Mouse (Mus musculus) heart, embryonic 14.5 days (tissue): ENCODE data around the gene Syt7. TPM values are rescaled to one million over a fixed set of nuclear protein-coding genes. Genes with fewer than 3 reads are reported as not detected.

Experiments used
- ATAC-seq: fragments of 200-750 bp; cut with Nextera tagmentation; 2 replicates; pipeline ENCODE4 v1.8.0; 2017; ENCODE audit warnings: low read depth, moderate TSS enrichment; ENCODE audit not compliant: insufficient number of reproducible peaks, insufficient read depth, low FRiP score
- H3K27ac ChIP-seq, 2 experiments: fragments of 200-500 bp in 1 of 2; fragments of 300-500 bp in 1 of 2; sonication (generic) in 1 of 2; replicated peaks in 1 of 2; 2 replicates each; pipeline ENCODE4 v1.5.1; 2012 to 2014; ENCODE audit warnings: low read depth in 2 of 2, low read length in 2 of 2, control low read depth in 1 of 2, mild to moderate bottlenecking in 1 of 2, mixed read lengths in 1 of 2; ENCODE audit not compliant: control insufficient read depth in 1 of 2, insufficient read depth in 1 of 2
- H3K27me3 ChIP-seq: fragments of 300-500 bp; sonication (generic); 2 replicates; pipeline ENCODE4 v1.6.1; 2014; ENCODE audit warnings: mild to moderate bottlenecking, low read length, control low read depth; ENCODE audit not compliant: control insufficient read depth, insufficient read depth
- H3K36me3 ChIP-seq: fragments of 300-500 bp; sonication (generic); 2 replicates; pipeline ENCODE4 v1.6.1; 2014; ENCODE audit warnings: mild to moderate bottlenecking, control low read depth, low read length, mixed read lengths; ENCODE audit not compliant: control insufficient read depth, insufficient read depth
- H3K4me1 ChIP-seq, 2 experiments: fragments of 200-500 bp in 1 of 2; fragments of 300-500 bp in 1 of 2; sonication (generic) in 1 of 2; 2 replicates each; pipeline ENCODE4 v1.6.1; 2012 to 2014; ENCODE audit warnings: low read length in 2 of 2, control low read depth in 1 of 2, mixed read lengths in 1 of 2; ENCODE audit not compliant: control insufficient read depth in 2 of 2, insufficient read depth in 2 of 2
- H3K4me2 ChIP-seq: fragments of 300-500 bp; sonication (generic); 2 replicates; pipeline ENCODE4 v1.6.1; 2014; ENCODE audit warnings: mild to moderate bottlenecking, low read length
- H3K4me3 ChIP-seq, 2 experiments: fragments of 200-500 bp in 1 of 2; fragments of 300-500 bp in 1 of 2; sonication (generic) in 1 of 2; 2 replicates each; pipeline ENCODE4 v1.5.1; 2012 to 2014; ENCODE audit warnings: low read length in 2 of 2, mild to moderate bottlenecking in 2 of 2, control low read depth in 1 of 2, low read depth in 1 of 2, moderate library complexity in 1 of 2; ENCODE audit not compliant: control insufficient read depth in 1 of 2, insufficient read depth in 1 of 2
- H3K9ac ChIP-seq: fragments of 300-500 bp; sonication (generic); 2 replicates; pipeline ENCODE4 v1.6.1; 2014; ENCODE audit warnings: mild to moderate bottlenecking, low read length
- H3K9me3 ChIP-seq: fragments of 300-500 bp; sonication (generic); 2 replicates; pipeline ENCODE4 v1.6.1; 2016; ENCODE audit warnings: low read length, control low read depth; ENCODE audit not compliant: control insufficient read depth
- whole genome bisulfite sequencing: fragments of 180-500 bp; shearing (Covaris S2); extraction: QIAGEN DNeasy Blood & Tissue Kit; methylation state at CpG from one replicate; pipeline ENCODE4 v1.1.7; 2014; 5-methylcytosine and 5-hydroxymethylcytosine counted together
- polyA plus RNA-seq: library from polyadenylated mRNA; unstranded; fragments of >200 nt; fragmentation: Nextera tagmentation; extraction: Ambion mirVana; gene quantifications from 2 replicates; pipeline ENCODE4 v1.2.1, GENCODE M21; 2014

The Syt7 gene
- polyA plus RNA-seq, 1 experiment from 2014 or later: 0.92 TPM

DNA sequence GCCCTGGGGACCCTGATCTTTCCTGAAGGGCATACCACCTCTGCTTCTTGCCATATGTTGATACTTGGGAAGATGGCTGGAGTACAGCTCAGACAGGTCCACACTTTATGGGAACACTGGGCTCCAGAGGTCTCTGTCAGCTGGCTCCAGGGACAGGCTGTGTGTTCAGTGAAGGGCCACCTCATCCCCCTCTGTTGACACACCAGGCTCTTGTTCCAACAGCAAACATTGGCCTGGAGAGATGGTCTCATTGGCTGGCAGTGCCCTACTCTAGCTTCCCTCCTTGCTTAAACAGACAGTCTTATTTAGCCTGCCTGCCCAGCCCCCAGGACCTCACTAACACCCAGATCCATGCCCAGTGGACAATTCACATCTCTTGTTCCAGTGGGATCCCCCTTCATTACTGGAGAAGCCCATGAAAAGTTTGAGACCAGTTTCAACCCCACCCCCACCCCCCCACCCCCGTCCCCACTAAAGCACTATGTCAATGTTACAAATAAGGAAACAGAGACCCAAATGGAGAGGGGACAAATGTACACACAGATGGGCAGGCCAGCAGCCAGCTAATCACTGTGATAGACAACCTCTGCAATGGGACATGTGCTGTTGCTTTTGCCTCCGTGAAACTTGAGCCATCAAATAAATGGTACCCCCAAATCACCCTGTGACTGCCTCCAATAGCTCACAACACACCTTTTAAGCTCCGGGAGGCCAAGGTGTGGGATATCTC is 22.6 kb upstream of the Syt7 start:
- H3K4me3 ChIP-seq: no peak overlapping the region
- H3K27me3 ChIP-seq: peaks cover 11% of the 10 kb centered on the region
- H3K9me3 ChIP-seq: no peaks in the 10 kb centered on the region
- H3K4me2 ChIP-seq: no peak overlapping the region
- no peak for ATAC-seq
- H3K36me3 ChIP-seq: no peaks in the 10 kb centered on the region
- H3K9ac ChIP-seq: no peak overlapping the region
- no peaks in the 10 kb centered on the region for H3K4me1 ChIP-seq
- 75% methylated on average over 3 of the region's 3 CpGs for WGBS
- H3K27ac ChIP-seq: no peak overlapping the region

DNA sequence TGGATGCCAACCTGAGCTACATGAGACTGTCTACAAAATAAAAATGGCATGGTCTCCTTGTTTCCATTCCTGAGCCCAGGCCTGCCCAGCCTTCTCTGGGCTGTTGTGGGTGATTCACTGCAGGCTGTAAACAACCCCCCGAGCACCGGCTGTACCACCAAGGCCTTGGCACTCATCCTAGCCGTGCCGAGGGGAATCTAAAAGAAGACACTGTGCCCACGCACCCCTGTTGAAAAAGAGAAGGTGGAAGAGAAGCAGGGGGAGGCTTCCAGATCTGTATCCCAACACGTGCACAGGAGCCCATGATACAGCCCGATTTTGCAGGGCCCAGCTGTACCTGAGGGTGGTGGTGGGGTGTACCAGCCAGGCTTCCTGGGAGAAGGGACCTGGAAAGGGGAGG is 21.1 kb upstream of the Syt7 start:
- H3K36me3 ChIP-seq: no peaks in the 10 kb centered on the region
- no peak for ATAC-seq
- 84% methylated on average over 7 of the region's 7 CpGs for WGBS
- H3K9me3 ChIP-seq: no peaks in the 10 kb centered on the region
- no peak overlapping the region for H3K27ac ChIP-seq
- no peak overlapping the region for H3K4me3 ChIP-seq
- H3K4me1 ChIP-seq: no peaks in the 10 kb centered on the region
- peaks cover 11% of the 10 kb centered on the region for H3K27me3 ChIP-seq
- no peak overlapping the region for H3K9ac ChIP-seq
- H3K4me2 ChIP-seq: no peak overlapping the region

DNA sequence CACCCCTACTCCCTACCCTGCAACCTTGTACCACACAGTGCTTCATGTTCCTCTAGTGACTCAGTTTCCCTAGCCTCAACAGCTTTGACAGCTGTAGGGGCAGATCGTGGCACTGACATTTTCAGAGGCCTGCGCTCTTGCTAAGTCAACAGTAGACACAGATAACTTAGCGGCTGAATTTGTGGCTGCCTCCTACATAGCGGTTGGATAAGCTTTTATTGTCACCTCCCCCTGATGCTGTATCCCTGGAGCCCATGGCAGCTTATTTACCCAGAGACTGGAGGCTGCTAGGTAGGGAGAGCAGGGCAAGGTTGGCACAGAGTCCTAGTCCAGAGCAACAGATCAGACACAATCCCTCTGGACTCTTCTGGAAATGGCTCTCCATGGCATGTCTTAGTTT is 19.0 kb upstream of the Syt7 start:
- Histone ChIP-seq H3K4me3 (no peak overlapping the region), H3K9me3 (no peaks in the 10 kb centered on the region), H3K4me2 (no peak overlapping the region), H3K9ac (no peak overlapping the region), H3K36me3 (no peaks in the 10 kb centered on the region), H3K4me1 (peaks cover 0 to 3% of the 10 kb centered on the region in 2 experiments; a peak in 1 of 4 replicates), H3K27me3 (peaks cover 5% of the 10 kb centered on the region; the same call in 1 of the 2 replicates), H3K27ac (no peak overlapping the region)
- ATAC-seq: no peak
- WGBS: 57% methylated on average over 4 of the region's 4 CpGs

DNA sequence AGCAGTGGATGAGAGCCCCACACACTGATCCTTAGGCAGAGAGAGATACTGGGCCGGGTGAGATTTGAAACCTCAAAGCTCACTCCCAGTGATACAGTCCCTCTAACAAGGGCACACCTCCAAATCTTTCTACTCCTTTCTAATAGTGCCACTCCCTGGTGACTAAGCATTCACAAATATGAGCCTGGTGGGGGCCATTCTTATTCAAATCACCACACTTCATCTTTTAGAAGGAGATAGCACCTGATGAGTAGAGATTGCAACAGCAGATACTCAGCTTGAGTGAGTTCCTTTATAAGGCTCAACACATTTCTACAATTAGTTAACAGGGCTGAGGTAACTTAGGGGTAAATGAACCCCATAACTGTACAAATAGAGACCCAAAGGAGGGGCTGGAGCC is 15.7 kb upstream of the Syt7 start:
- H3K4me1 ChIP-seq: peaks cover 0 to 6% of the 10 kb centered on the region in 2 experiments; a peak in 1 of 4 replicates
- no peaks in the 10 kb centered on the region for H3K36me3 ChIP-seq
- H3K9me3 ChIP-seq: no peaks in the 10 kb centered on the region
- no peak overlapping the region for H3K9ac ChIP-seq
- no peak overlapping the region for H3K27ac ChIP-seq
- no peak overlapping the region for H3K4me3 ChIP-seq
- 42% methylated on average over 1 of the region's 1 CpGs for WGBS
- no peak for ATAC-seq
- H3K4me2 ChIP-seq: no peak overlapping the region
- no peaks in the 10 kb centered on the region; the same call in 1 of the 2 replicates for H3K27me3 ChIP-seq

DNA sequence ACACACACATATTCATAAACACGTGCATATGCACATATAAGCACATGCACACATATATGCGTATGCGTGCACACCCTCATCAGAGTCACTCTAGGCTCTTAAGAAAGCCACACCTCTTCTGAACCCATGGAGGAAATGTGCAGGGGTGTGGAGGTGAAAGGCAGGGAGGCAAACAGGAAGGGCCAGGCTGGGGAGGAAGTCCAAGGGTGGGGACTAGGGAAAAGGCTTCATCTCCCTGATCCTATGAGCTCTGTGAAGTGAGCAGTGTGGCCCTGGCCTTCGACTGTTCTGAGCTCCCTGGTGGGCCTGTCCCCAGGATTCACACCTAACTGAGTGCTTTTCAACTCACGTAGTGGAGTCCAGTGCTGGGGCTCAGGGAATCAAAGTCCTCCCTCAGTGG is 13.6 kb upstream of the Syt7 start:
- H3K4me3 ChIP-seq: no peak overlapping the region
- H3K27me3 ChIP-seq: peaks cover 7% of the 10 kb centered on the region; the same call in 1 of the 2 replicates
- no peak overlapping the region for H3K9ac ChIP-seq
- H3K9me3 ChIP-seq: peaks cover 5% of the 10 kb centered on the region; the same call in 1 of the 2 replicates
- peaks cover 0 to 6% of the 10 kb centered on the region in 2 experiments; a peak in 1 of 4 replicates for H3K4me1 ChIP-seq
- ATAC-seq: peak; percentile 70
- WGBS: 60% methylated on average over 5 of the region's 5 CpGs
- no peak overlapping the region for H3K27ac ChIP-seq
- H3K4me2 ChIP-seq: no peak overlapping the region
- no peaks in the 10 kb centered on the region for H3K36me3 ChIP-seq

DNA sequence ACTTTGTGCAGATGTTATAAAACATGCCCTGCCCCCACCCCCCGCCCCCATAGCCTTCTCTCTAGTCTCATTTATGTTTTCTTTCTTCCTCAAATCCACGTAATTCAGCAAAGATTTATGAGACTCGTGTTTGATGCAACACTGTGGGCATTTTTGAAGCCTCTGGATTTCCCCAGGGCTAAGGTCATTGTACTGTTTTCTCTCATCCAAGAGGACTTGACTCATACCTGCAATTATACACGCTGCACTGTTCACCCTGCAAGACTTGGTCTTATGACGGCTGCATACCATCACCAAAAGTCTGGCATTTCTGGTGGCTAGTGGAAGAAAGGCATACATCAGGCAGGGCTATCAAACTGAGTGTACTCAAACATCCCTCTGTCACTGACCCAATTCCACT is 8.9 kb upstream of the Syt7 start:
- Histone ChIP-seq H3K9ac (no peak overlapping the region), H3K27me3 (peaks cover 45% of the 10 kb centered on the region), H3K36me3 (no peaks in the 10 kb centered on the region), H3K4me3 (no peak overlapping the region), H3K4me2 (no peak overlapping the region), H3K4me1 (peaks cover 0 to 2% of the 10 kb centered on the region in 2 experiments; a peak in 2 of 4 replicates), H3K27ac (no peak overlapping the region), H3K9me3 (peaks cover 5% of the 10 kb centered on the region; the same call in 1 of the 2 replicates)
- 82% methylated on average over 5 of the region's 5 CpGs for WGBS
- no peak for ATAC-seq

DNA sequence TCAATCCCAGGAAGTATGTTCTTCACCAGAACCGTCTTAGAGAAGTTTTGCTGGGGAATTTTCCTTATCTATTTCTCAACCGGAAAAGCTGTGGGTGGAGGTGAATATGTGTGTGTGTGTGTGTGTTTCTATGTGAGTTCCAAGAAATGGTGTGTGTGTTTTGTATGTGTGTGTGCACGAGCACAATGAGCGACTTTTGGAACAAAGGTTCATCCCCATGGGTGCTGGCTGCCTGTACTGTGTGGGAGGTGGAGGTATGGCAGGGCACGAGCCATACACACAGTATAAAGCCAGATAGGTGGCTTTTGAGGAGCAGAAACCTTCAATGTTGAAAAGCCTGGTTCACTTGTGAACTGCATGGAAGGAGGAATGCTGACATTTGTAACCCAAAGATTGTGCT is 1.2 kb upstream of the Syt7 start:
- H3K27me3 ChIP-seq: peaks cover 59% of the 10 kb centered on the region
- peaks cover 2 to 5% of the 10 kb centered on the region in 2 experiments; a peak in 3 of 4 replicates for H3K4me1 ChIP-seq
- no peak overlapping the region for H3K9ac ChIP-seq
- no peak overlapping the region for H3K4me3 ChIP-seq
- H3K4me2 ChIP-seq: no peak overlapping the region
- WGBS: 49% methylated on average over 5 of the region's 5 CpGs
- no peaks in the 10 kb centered on the region for H3K36me3 ChIP-seq
- no peaks in the 10 kb centered on the region for H3K9me3 ChIP-seq
- no peak overlapping the region for H3K27ac ChIP-seq
- ATAC-seq: no peak
